Mouse (Mus musculus): ENCODE data around the gene Itpr2. TPM values are rescaled to one million over a fixed set of nuclear protein-coding genes. Genes with fewer than 3 reads are reported as not detected.

The Itpr2 gene
- polyA plus RNA-seq, 1 experiment, result 8.5 TPM

DNA sequence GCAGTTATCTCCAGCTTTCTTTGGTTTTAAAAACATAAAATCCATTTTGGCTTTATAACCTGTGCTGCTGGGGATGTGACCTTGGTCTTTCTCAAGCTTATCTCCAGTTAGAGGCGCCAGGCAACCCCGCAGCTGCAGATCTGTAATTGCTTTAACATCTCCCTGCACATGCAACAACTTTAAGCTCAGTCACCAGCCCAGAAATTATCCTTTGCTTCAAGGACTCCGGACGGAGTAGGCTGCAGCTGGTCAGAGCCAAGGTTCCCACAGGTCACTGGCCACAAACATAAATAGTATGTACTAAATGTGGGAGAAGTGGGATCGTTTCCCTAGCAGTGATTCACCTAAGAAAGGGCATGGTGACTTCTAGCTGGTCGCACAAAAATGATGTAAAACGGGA, 179.5 kb downstream of the Itpr2 start:
- DNase-seq (ENCODE audit: extremely low spot score in 1 of 2, low spot score in 1 of 2), result no peak

GRCm38 (mm10) chr6:146321951-146322350, 180.1 kb downstream of the Itpr2 start:
- no peak for DNase-seq (ENCODE audit: extremely low spot score in 1 of 2, low spot score in 1 of 2)

DNA sequence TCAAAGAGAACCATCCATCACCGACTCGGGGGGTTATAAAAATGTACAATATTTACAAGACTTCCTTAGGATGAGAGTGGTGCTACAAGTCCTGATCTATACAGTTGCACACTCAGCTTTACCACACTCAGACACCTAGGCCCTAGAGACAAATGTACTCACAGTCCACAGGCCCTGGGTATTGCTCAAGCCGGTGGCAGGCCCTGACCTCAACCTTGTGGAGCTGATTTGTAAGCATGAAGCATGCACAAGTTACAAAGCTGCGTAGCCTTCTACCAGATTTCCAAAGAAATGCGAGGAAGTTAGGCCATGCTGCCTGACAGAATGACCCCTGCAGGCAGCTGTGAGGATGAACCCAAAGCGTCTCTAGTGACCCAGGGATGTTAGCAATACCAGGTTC, 185.6 kb downstream of the Itpr2 start:
- no peak for DNase-seq (ENCODE audit: extremely low spot score in 1 of 2, low spot score in 1 of 2)

- no peak for DNase-seq (ENCODE audit: extremely low spot score in 1 of 2, low spot score in 1 of 2)
Measured at GRCm38 (mm10) chr6:146315153-146315552, 186.9 kb downstream of the Itpr2 start.

DNA sequence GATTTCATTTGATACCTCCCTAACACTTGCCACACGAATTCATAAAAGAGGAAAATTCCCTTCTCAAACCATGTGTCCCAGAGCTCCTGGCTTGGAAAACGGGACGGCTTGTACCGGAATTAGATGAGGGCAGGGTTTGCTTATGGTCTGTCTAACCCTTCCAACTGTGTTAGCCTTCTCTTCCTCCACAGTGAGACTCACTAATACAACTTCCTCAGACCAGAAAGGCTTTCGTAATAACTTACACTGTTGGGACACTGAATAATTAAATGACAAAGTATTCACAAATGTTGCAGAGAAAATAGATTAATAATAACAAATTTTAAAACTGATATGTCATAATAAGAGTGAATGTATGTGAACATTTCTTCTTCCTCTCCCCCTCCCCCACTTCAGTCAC, 187.7 kb downstream of the Itpr2 start:
- no peak for DNase-seq (ENCODE audit: extremely low spot score in 1 of 2, low spot score in 1 of 2)

DNA sequence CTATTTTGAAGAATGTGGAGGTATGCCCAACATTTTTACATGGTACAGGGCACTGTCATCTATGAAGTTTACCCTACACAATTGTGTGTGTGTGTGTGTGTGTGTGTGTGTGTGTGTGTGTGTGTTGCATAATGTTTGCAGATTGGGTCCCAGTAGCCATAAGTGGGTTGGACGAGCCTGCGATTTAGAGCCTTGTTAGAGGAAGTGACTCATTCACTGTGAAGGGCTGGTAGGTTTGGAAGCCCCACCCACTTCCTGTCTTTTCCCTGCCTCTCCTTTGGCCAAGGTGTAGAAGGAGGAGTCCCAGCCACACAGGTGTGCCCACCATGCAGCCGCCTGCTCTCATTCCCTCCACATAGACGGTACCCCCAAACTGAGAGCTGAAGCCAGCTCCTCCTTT, 188.6 kb downstream of the Itpr2 start:
- DNase-seq (ENCODE audit: extremely low spot score in 1 of 2, low spot score in 1 of 2), result no peak

- no peak for DNase-seq (ENCODE audit: extremely low spot score in 1 of 2, low spot score in 1 of 2)
Measured at GRCm38 (mm10) chr6:146310210-146310609, 191.8 kb downstream of the Itpr2 start.

DNA sequence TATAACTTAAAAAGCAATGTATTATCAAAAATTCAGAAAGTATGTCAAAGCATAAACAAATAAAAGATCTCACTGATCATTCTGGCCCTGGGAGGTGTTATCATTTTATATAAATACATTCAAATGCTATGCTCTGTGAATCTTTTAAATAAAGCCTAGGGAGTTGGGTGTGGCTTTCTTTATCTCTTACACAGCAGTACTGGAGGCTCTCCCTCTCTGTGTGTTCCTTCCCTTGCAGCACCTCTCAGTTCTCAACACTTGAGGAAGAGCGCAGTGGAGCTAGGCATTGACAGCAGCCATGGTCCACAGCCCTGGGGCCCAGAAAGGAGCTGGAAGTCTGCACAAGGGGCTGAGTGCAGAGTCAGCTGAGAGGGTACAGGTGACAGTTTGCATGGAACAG, 192.7 kb downstream of the Itpr2 start:
- DNase-seq (ENCODE audit: extremely low spot score in 1 of 2, low spot score in 1 of 2), result no peak

- no peak for DNase-seq (ENCODE audit: extremely low spot score in 1 of 2, low spot score in 1 of 2)
Measured at GRCm38 (mm10) chr6:146305995-146306394, 196.0 kb downstream of the Itpr2 start.

GRCm38 (mm10) chr6:146304088-146304487, 197.9 kb downstream of the Itpr2 start:
- DNase-seq (ENCODE audit: extremely low spot score in 1 of 2, low spot score in 1 of 2), result no peak

GRCm38 (mm10) chr6:146303336-146303735, 198.7 kb downstream of the Itpr2 start:
- DNase-seq (ENCODE audit: extremely low spot score in 1 of 2, low spot score in 1 of 2), result no peak

DNA sequence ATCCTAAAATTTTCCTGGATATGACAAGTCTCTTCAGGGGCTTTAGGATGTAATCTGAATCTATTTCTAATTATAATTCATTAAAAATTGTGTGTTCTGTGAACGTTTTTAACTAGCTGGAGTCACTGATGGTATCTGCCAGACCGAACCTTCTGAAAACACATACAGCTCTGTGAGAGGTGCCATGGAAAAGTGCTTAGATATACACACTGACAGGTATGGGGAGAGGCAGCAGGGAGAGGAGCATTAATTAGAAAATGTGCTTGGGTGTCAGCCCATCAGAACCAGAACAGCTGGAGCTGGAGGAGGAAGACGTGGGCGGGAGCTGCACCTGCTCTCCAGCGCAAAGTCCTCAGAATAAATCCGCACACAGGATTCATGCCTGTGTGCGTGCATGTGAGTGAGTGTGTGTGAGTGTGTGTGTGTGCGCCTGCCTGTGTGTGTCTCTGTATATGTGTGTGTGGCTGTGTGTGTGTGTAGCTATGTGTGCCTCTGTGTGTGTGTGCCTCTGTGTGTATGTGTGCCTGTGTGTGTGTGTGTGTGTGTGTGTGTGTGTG, 199.4 kb downstream of the Itpr2 start:
- DNase-seq (ENCODE audit: extremely low spot score in 1 of 2, low spot score in 1 of 2), result peak in 1 of 2 experiments; percentile 57

DNA sequence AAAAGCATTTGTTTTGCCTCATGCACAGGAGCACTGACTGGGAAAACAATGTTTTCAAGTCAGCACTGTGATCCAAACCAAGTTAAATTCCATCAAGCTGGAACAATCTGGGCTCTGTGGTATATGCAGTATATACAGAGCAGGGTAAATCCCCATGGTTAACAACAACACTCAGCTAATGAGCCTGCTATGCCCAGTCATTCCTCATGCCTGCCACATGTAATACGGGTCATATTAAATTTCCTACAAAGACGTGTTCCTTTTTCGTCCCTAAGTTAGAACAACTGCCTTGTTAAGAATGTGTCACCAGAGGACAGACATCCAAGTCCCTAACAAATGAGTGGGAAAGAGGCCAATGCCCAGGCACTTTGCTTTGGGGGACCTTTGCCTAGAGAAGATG, 199.9 kb downstream of the Itpr2 start:
- DNase-seq (ENCODE audit: extremely low spot score in 1 of 2, low spot score in 1 of 2), result no peak

DNA sequence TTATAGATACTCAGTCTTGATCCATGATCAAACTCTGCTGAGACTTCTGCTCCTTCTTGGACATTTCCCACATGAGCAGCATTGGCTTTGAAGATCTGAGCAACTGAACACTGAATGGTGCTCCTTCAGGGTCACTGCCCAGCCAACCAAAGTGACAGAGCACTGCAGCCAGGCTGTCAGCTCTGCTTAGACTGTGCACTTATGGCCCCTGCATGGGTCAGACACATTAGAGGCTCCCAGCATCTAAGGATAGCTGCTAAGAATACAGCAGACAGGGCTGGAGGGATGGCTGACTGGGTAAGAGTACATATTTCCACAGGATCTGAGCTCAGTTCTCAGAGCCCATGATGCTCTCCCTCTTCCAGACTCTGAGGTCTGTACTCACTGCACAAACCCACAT, 201.1 kb downstream of the Itpr2 start:
- no peak for DNase-seq (ENCODE audit: extremely low spot score in 1 of 2, low spot score in 1 of 2)

DNA sequence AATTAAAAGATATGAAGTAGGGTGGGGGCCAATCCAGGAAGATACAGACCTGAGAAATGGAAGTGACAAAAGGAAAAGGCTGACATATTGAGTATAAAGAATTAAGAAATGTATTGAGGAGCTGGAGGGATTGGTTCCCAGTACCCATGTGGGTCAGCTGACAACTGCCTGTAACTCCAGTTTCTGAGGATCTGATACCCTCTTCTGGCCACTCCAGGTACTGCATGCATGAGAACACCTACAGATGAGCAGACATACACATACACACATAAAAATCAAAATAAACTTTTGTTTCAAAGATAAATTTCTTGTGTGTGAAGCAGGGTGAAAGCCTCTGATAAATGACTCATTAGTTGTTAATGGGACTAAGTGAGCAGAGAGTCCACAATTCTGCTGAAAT, 203.3 kb downstream of the Itpr2 start:
- DNase-seq (ENCODE audit: extremely low spot score in 1 of 2, low spot score in 1 of 2), result no peak

DNA sequence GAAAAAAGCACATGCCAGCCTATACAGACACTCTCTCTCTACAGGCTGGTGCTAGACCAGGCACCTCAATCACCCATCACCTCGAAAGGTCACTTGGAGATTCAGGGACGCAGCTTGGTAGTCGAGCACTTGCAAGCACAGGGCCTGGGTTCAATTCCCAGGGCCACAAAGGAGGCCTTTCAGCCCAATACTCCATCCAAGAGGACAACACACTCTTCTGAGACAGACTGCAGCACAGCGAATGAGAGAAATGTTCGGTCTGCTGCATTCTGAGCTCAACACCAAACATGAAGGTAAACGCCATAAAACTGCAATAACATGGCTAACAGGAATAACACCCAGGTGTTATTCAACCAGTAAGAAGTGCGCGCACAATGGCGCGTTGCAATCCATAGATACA, 211.0 kb downstream of the Itpr2 start:
- no peak for DNase-seq (ENCODE audit: extremely low spot score in 1 of 2, low spot score in 1 of 2)

DNA sequence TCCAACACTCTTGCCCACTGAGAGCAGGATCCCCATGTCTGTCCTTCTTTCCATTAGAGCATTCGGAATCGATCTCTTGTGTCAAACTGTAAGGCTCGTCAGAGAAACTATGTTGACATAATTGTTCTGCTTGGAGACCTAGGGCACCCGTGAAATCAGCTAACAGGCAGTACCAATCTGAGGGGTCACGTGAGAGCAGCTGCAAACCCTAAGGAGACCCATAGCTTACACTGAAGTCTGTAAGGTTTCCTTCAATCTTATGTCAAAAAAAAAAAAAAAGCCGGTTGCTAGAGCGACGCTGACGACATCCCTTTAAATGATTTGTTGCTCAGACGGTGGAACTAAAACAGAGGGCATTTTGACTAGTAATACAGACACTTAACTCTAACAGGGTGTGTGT, 212.2 kb downstream of the Itpr2 start:
- DNase-seq (ENCODE audit: extremely low spot score in 1 of 2, low spot score in 1 of 2), result no peak

GRCm38 (mm10) chr6:146288266-146288665, 213.8 kb downstream of the Itpr2 start:
- DNase-seq (ENCODE audit: extremely low spot score in 1 of 2, low spot score in 1 of 2), result no peak

GRCm38 (mm10) chr6:146284921-146285565, 217.0 kb downstream of the Itpr2 start:
- no peak for DNase-seq (ENCODE audit: extremely low spot score in 1 of 2, low spot score in 1 of 2)

DNA sequence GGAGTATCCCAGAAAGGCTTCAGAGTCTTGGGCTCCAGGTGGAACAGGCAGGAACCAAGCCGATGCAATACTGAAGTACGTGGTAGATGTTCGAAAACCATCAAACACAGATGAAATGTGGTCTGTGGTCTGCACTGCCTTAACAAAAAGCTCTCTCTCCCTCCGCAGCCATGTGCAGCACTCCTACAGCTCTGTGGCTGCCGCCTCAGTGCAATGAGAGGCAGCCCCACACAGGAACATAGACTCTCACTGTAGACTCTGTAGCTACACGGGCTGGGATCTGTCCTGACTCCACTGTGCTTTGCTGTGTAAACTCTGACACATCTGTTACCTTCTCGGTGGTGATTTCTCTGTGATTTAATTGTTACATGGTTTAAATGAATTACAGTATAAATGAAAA, 218.0 kb downstream of the Itpr2 start:
- DNase-seq (ENCODE audit: extremely low spot score in 1 of 2, low spot score in 1 of 2), result no peak

- DNase-seq (ENCODE audit: extremely low spot score in 1 of 2, low spot score in 1 of 2), result peak; percentile 90 to 92
Measured at GRCm38 (mm10) chr6:146282061-146282659, 219.9 kb downstream of the Itpr2 start.

GRCm38 (mm10) chr6:146281176-146281899, 220.7 kb downstream of the Itpr2 start:
- peak in 1 of 2 experiments; percentile 80 for DNase-seq (ENCODE audit: extremely low spot score in 1 of 2, low spot score in 1 of 2)
